Mouse (Mus musculus) erythroblast, embryonic 14.5 days (primary cell): ENCODE data around the gene Cldn3.

Source experiments
- GATA1 ChIP-seq: IDR thresholded peaks from 2 replicates; pipeline ENCODE4 v1.6.1; 2012; ENCODE audit warnings: low read length, inconsistent platforms, mixed read lengths
- TAL1 ChIP-seq: IDR thresholded peaks from 3 replicates; pipeline ENCODE4 v1.6.1; 2012; ENCODE audit warnings: low read length, inconsistent platforms, mixed read lengths

DNA sequence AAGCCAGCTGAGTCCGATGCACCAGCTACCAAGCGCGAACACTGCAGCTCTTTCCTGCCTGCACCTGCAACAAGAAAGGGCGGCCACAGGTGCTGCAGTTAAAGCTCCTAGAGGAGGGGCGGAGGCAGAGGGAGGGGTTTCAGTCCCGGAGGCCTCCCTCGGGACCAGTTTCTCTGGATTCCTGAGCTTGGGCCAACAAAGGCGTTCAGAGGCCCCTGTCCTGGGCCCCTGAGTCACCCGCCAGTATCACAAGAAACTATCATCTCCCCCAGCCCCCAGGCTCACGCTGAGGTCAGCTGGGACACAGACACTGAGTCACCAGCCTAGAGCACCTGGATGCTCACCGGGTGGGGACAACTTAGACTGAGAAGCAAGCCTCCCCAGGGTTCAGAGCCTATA, 39.2 kb upstream of the Cldn3 start, which contains the start of gene Cldn4:
- no peak for TF ChIP-seq TAL1
- no peak for TF ChIP-seq GATA1
